In the genomic region with DNA sequence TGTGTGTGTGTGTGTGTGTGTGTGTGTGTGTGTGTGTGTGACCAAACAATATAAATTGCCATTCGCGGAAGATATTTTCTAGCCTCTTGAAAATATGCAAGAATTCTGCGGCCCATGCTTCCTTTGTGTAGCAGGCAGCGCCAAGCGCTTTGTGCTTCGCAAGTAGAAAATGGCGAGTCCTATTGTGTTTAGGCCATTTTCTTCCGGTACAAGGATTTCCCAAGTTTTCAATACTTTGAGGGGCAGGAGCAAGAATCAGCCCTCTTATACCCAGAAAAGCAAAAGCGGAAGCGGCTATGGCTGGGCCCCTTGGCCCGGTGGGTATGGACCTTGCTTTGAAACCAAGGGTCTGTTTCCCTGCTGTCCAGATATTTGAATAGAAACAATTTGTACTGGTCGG, we compare ENCODE assay signal across 14 mouse cellular contexts.
DNase-seq lines count a peak whose midpoint lies in the region; ATAC-seq lines count a peak whose summit lies in the region.
"Had no signal": no experiment of that assay in that cellular context is flagged by ENCODE, and none has a peak within 500 bp of the region (broad histone marks: within the 10 kb centered on the region; RNA-seq: fewer than 3 reads in every experiment).

No protein-coding gene starts in this region.

- peak overlapping the region; percentile 99 for H3K27ac ChIP-seq in hindbrain, embryonic 10.5 days
- peak overlapping the region; percentile 100 for H3K27ac ChIP-seq in midbrain, embryonic 16.5 days (ENCODE audit: low read length)
- H3K27ac ChIP-seq: heart, adult 2 months; limb, embryonic 13.5 days; lung, embryonic 15.5 days had no signal

- DNase-seq in cerebellum, adult 11-12 months = peak; percentile 11
- peak; percentile 57 for DNase-seq in embryo, embryonic 11 days
- peak; percentile 43 for DNase-seq in hindbrain, embryonic 10.5 days (ENCODE audit: low spot score)
- DNase-seq in lung, postnatal 10 days = no peak
- no peak for DNase-seq in adrenal gland, postnatal 14 days
- no peak for DNase-seq in heart, postnatal 25 days (ENCODE audit: low spot score)
- DNase-seq: heart, adult 2 months; layer of hippocampus, adult 9-11 months had no signal

- H3K4me2 ChIP-seq in midbrain, embryonic 16.5 days (ENCODE audit: low read length) = peak overlapping the region; percentile 100
- H3K4me2 ChIP-seq: limb, embryonic 13.5 days; lung, embryonic 15.5 days had no signal

- H3K9ac ChIP-seq in midbrain, embryonic 16.5 days (ENCODE audit: low read depth, low read length) = peak overlapping the region; percentile 96
- H3K9ac ChIP-seq: limb, embryonic 13.5 days; lung, embryonic 15.5 days had no signal

- no peak for ATAC-seq in cerebellum, adult (ENCODE audit: insufficient number of reproducible peaks, low FRiP score, low TSS enrichment)
- ATAC-seq in midbrain, embryonic 16.5 days = no peak
- ATAC-seq: intestine, embryonic 16.5 days had no signal

- WGBS in hindbrain, embryonic 10.5 days = 2% methylated on average over 12 of the region's 12 CpGs
- under 1% methylated on average over 12 of the region's 12 CpGs for WGBS in midbrain, embryonic 16.5 days

- H3K4me1 ChIP-seq in hindbrain, embryonic 10.5 days (replicated peaks) = peaks cover 50% of the 10 kb centered on the region
- peaks cover 12% of the 10 kb centered on the region; the same call in 1 of the 2 replicates for H3K4me1 ChIP-seq in midbrain, embryonic 16.5 days (ENCODE audit: control insufficient read depth, insufficient read depth, low read length)

- H3K27me3 ChIP-seq in hindbrain, embryonic 10.5 days (ENCODE audit: insufficient read depth, poor library complexity, severe bottlenecking) = peaks cover 61% of the 10 kb centered on the region
- H3K27me3 ChIP-seq in midbrain, embryonic 16.5 days (ENCODE audit: control insufficient read depth, insufficient read depth, low read depth, low read length) = no peaks in the 10 kb centered on the region

- intact Hi-C loops in heart, postnatal 25 days (cut with DNase I) = no loop called here

- peak overlapping the region; percentile 72 for H3K4me3 ChIP-seq in hindbrain, embryonic 10.5 days
- peak overlapping the region; percentile 69 for H3K4me3 ChIP-seq in midbrain, embryonic 16.5 days (ENCODE audit: low read depth, low read length)
- H3K4me3 ChIP-seq: heart, adult 2 months; limb, embryonic 13.5 days; lung, embryonic 15.5 days; myocyte had no signal

- no peaks in the 10 kb centered on the region for H3K9me3 ChIP-seq in hindbrain, embryonic 10.5 days
- no peaks in the 10 kb centered on the region for H3K9me3 ChIP-seq in midbrain, embryonic 16.5 days (replicated peaks; ENCODE audit: control insufficient read depth, low read length, poor library complexity, severe bottlenecking)
- H3K9me3 ChIP-seq: limb, embryonic 13.5 days; lung, embryonic 15.5 days had no signal

- H3K36me3 ChIP-seq in hindbrain, embryonic 10.5 days = peaks cover 14% of the 10 kb centered on the region
- peaks cover 4% of the 10 kb centered on the region; the same call in 1 of the 2 replicates for H3K36me3 ChIP-seq in midbrain, embryonic 16.5 days (ENCODE audit: control insufficient read depth, insufficient read depth, low read length)
- H3K36me3 ChIP-seq: limb, embryonic 13.5 days; lung, embryonic 15.5 days had no signal

Comparison
In these comparisons a context has a peak if more than half of its experiments do, and no peak if none do; other contexts are left out.
1. DNase-seq: peak in cerebellum, adult 11-12 months (single experiment), embryo, embryonic 11 days (single experiment) and hindbrain, embryonic 10.5 days (single experiment); none in lung, postnatal 10 days (single experiment), adrenal gland, postnatal 14 days (single experiment) and heart, postnatal 25 days (single experiment).